ENCODE assay signal across 8 mouse cellular contexts in genomic region chr16:96082301-96083178, GRCm38 (mm10). TPM values are rescaled to one million over a fixed set of nuclear protein-coding genes. Genes with fewer than 3 reads are reported as not detected.
A peak's percentile ranks its signal among the peaks of the same experiment; 100 is the strongest.
DNase-seq lines count a peak whose midpoint lies in the region; ATAC-seq and TF ChIP-seq lines count a peak whose summit lies in the region.

Gene Brwd1 (minus strand): TSS chr16:96082526.

- peak; percentile 59 for ATAC-seq in G1E (ENCODE audit: extremely low read depth, insufficient number of reproducible peaks, low FRiP score, poor library complexity, severe bottlenecking)
- ATAC-seq in forebrain, embryonic 16.5 days, result peak; percentile 75
- peak; percentile 78 for ATAC-seq in liver, postnatal 0 days
- ATAC-seq in neural tube, embryonic 14.5 days (ENCODE audit: low read depth), result peak; percentile 82

- peak within 1 kb of the TSS; percentile 94 for H3K4me3 ChIP-seq in G1E (ENCODE audit: low read depth, low read length)
- peak within 1 kb of the TSS; percentile 94 for H3K4me3 ChIP-seq in forebrain, embryonic 16.5 days (replicated peaks; ENCODE audit: low read length)
- peak within 1 kb of the TSS; percentile 81 for H3K4me3 ChIP-seq in liver, postnatal 0 days (ENCODE audit: low read depth, low read length)
- peak within 1 kb of the TSS; percentile 99 for H3K4me3 ChIP-seq in neural tube, embryonic 14.5 days (ENCODE audit: low read depth, low read length)
- peak within 1 kb of the TSS; percentile 97 for H3K4me3 ChIP-seq in testis, adult 2 months (ENCODE audit: control insufficient read depth, low read depth, low read length)

- H3K27me3 ChIP-seq in G1E (ENCODE audit: insufficient read depth, low read length), result peaks cover 11% of the 10 kb centered on the region; the same call in 1 of the 2 replicates
- no peaks in the 10 kb centered on the region for H3K27me3 ChIP-seq in forebrain, embryonic 16.5 days (replicated peaks; ENCODE audit: control insufficient read depth, insufficient read depth, low read length)
- 0 out of 2 replicates have a peak, but pooled peaks cover 3% of the 10 kb centered on the region for H3K27me3 ChIP-seq in liver, postnatal 0 days (ENCODE audit: insufficient read depth, low read length)
- no peaks in the 10 kb centered on the region for H3K27me3 ChIP-seq in neural tube, embryonic 14.5 days (ENCODE audit: control insufficient read depth, insufficient read depth, low read length)
- H3K27me3 ChIP-seq in testis, adult 2 months (ENCODE audit: control insufficient read depth, insufficient read depth, low read length), result no peaks in the 10 kb centered on the region

- TF ChIP-seq POLR2A in testis, adult 2 months (IDR thresholded peaks at IDR 0.05; ENCODE audit: control insufficient read depth, low read depth, low read length), result peak; percentile 81

- DNase-seq in G1E (ENCODE audit: low spot score), result peak; percentile 78
- peak; percentile 89 to 94 for DNase-seq in cerebellum, adult 18-20 months
- peak; percentile 86 for DNase-seq in heart, postnatal 25 days (ENCODE audit: low spot score)
- peak; percentile 90 for DNase-seq in layer of hippocampus, adult 11-12 months (ENCODE audit: low spot score)
- peak; percentile 88 for DNase-seq in liver, postnatal 0 days

- TF ChIP-seq CTCF in G1E (IDR thresholded peaks at IDR 0.05; ENCODE audit: low read depth, low read length), result no peak
- TF ChIP-seq CTCF in liver, postnatal 0 days (IDR thresholded peaks at IDR 0.05; ENCODE audit: low read depth), result no peak
- no peak for TF ChIP-seq CTCF in testis, adult 2 months (IDR thresholded peaks at IDR 0.05; ENCODE audit: control insufficient read depth, insufficient read depth, insufficient replicate concordance, low read depth, low read length)

- H3K36me3 ChIP-seq in G1E (replicated peaks), result peaks cover 35% of the 10 kb centered on the region
- H3K36me3 ChIP-seq in forebrain, embryonic 16.5 days (ENCODE audit: control insufficient read depth, insufficient read depth), result peaks cover 3% of the 10 kb centered on the region
- H3K36me3 ChIP-seq in liver, postnatal 0 days (replicated peaks; ENCODE audit: insufficient read depth, low read length), result 0 out of 2 replicates have a peak, but pooled peaks cover 12% of the 10 kb centered on the region
- H3K36me3 ChIP-seq in neural tube, embryonic 14.5 days (ENCODE audit: control insufficient read depth, insufficient read depth, low read length), result peaks cover 9% of the 10 kb centered on the region
- H3K36me3 ChIP-seq in testis, adult 2 months (ENCODE audit: control insufficient read depth, insufficient read depth, low read length), result no peaks in the 10 kb centered on the region

- no peak for TF ChIP-seq EP300 in liver, postnatal 0 days (IDR thresholded peaks at IDR 0.05; ENCODE audit: low read depth)

- no peaks in the 10 kb centered on the region for H3K9me3 ChIP-seq in G1E (replicated peaks)
- H3K9me3 ChIP-seq in forebrain, embryonic 16.5 days (ENCODE audit: control insufficient read depth, low read length), result no peaks in the 10 kb centered on the region
- no peaks in the 10 kb centered on the region for H3K9me3 ChIP-seq in liver, postnatal 0 days (ENCODE audit: low read length)
- no peaks in the 10 kb centered on the region for H3K9me3 ChIP-seq in neural tube, embryonic 14.5 days (ENCODE audit: control insufficient read depth, low read length)

- H3K9ac ChIP-seq in forebrain, embryonic 16.5 days (replicated peaks; ENCODE audit: low read depth, low read length), result peak within 1 kb of the TSS; percentile 91
- H3K9ac ChIP-seq in liver, postnatal 0 days (replicated peaks), result peak within 1 kb of the TSS; percentile 86
- peak within 1 kb of the TSS; percentile 99 for H3K9ac ChIP-seq in neural tube, embryonic 14.5 days (replicated peaks; ENCODE audit: low read depth, low read length)

- H3K4me1 ChIP-seq in G1E (ENCODE audit: insufficient read depth, low read depth, low read length), result peaks cover 28% of the 10 kb centered on the region
- H3K4me1 ChIP-seq in forebrain, embryonic 16.5 days (replicated peaks; ENCODE audit: control insufficient read depth, insufficient read depth, low read length), result peaks cover 13% of the 10 kb centered on the region
- H3K4me1 ChIP-seq in liver, postnatal 0 days (ENCODE audit: insufficient read depth), result peaks cover 16% of the 10 kb centered on the region
- H3K4me1 ChIP-seq in neural tube, embryonic 14.5 days (ENCODE audit: control insufficient read depth, insufficient read depth, low read length), result peaks cover 10% of the 10 kb centered on the region
- H3K4me1 ChIP-seq in testis, adult 2 months (ENCODE audit: control insufficient read depth, insufficient read depth, low read length), result peaks cover 5% of the 10 kb centered on the region

- intact Hi-C loops in heart, postnatal 25 days (cut with DNase I), result loop anchor here (2.0 to 5.0 kb wide), 2 partner anchors 44 to 65 kb away; partner anchors contain the start of genes Hmgn1 and Wrb

- H3K27ac ChIP-seq in forebrain, embryonic 16.5 days (ENCODE audit: low read length), result peak within 1 kb of the TSS; percentile 91
- H3K27ac ChIP-seq in liver, postnatal 0 days (ENCODE audit: low read depth), result peak within 1 kb of the TSS; percentile 96
- peak within 1 kb of the TSS; percentile 96 for H3K27ac ChIP-seq in neural tube, embryonic 14.5 days (ENCODE audit: low read depth, low read length)
- H3K27ac ChIP-seq in testis, adult 2 months (ENCODE audit: control insufficient read depth, insufficient read depth, low read depth, low read length), result peak within 1 kb of the TSS; percentile 97

- H3K4me2 ChIP-seq in forebrain, embryonic 16.5 days (ENCODE audit: low read length), result peak within 1 kb of the TSS; percentile 70
- peak within 1 kb of the TSS; percentile 89 for H3K4me2 ChIP-seq in liver, postnatal 0 days (ENCODE audit: low read depth, low read length)
- peak within 1 kb of the TSS; percentile 43 for H3K4me2 ChIP-seq in neural tube, embryonic 14.5 days (ENCODE audit: low read depth, low read length)

- WGBS in forebrain, embryonic 16.5 days, result under 1% methylated on average over 90 of the region's 107 CpGs
- under 1% methylated on average over 45 of the region's 107 CpGs for WGBS in liver, postnatal 0 days (ENCODE audit: insufficient replicate concordance)
- WGBS in neural tube, embryonic 14.5 days, result under 1% methylated on average over 56 of the region's 107 CpGs

RNA-seq across cellular contexts. Expression of gene Brwd1, which starts in this region (rescaled TPM):
- total RNA-seq in G1E (2014; fragmentation: Nextera tagmentation), result 64.9 and 70.2 TPM in 2 replicates
- total RNA-seq in G1E (2017), result 67.3 and 68.7 TPM in 2 replicates
- 9.0 and 13.2 TPM in 2 replicates for polyA plus RNA-seq in G1E (2012)
- 218 and 229 TPM in 2 replicates for polyA plus RNA-seq in forebrain, embryonic 16.5 days (2015; fragmentation: Nextera tagmentation; extraction: Ambion mirVana)
- total RNA-seq in heart, postnatal 25 days (2021), result 10 to 100 TPM; 72.0 to 78.2 TPM
- 12.3 and 12.8 TPM in 2 replicates for polyA plus RNA-seq in liver, postnatal 0 days (2015; fragmentation: Nextera tagmentation; extraction: Ambion mirVana)
- polyA plus RNA-seq in neural tube, embryonic 14.5 days (2014; fragmentation: Nextera tagmentation; extraction: Ambion mirVana), result 310 and 332 TPM in 2 replicates
- polyA plus RNA-seq in testis, adult 2 months (2012; rRNA removed), result 25.3 and 26.6 TPM in 2 replicates

Comparison
In these comparisons a context has a peak if more than half of its experiments do, and no peak if none do; other contexts are left out.
1. Peak in every context shown above with its lines: DNase-seq, ATAC-seq, H3K4me3 ChIP-seq and H3K27ac ChIP-seq.